Mouse (Mus musculus) bone marrow macrophage, adult 2 months (primary cell): ENCODE data around the gene Lipc. TPM values are rescaled to one million over a fixed set of nuclear protein-coding genes. Genes with fewer than 3 reads are reported as not detected.

Experiments used
- H3K27ac ChIP-seq: 2 replicates; pipeline ENCODE4 v1.5.1; 2012; ENCODE audit warnings: low read depth, low read length; ENCODE audit not compliant: insufficient read depth
- H3K4me1 ChIP-seq: 2 replicates; pipeline ENCODE4 v1.6.1; 2012; ENCODE audit warnings: low read length; ENCODE audit not compliant: control insufficient read depth, insufficient read depth
- H3K4me3 ChIP-seq: 2 replicates; pipeline ENCODE4 v1.5.1; 2012; ENCODE audit warnings: mild to moderate bottlenecking, low read length, moderate library complexity; ENCODE audit not compliant: insufficient read depth
- CTCF ChIP-seq: IDR thresholded peaks from 2 replicates; pipeline ENCODE4 v1.5.1; 2012; ENCODE audit warnings: low read depth, mild to moderate bottlenecking, low read length, moderate library complexity
- POLR2A ChIP-seq: IDR thresholded peaks from 2 replicates; pipeline ENCODE4 v1.6.1; 2012; ENCODE audit warnings: mild to moderate bottlenecking, low read depth, low read length, borderline replicate concordance
- polyA plus RNA-seq: library from polyadenylated mRNA; stranded (reverse); fragments of >200 nt; gene quantifications from 2 replicates; pipeline ENCODE4 v1.2.4, GENCODE M21; 2012; ENCODE audit not compliant: missing spikeins, insufficient read depth, insufficient read length

Gene Lipc
- polyA plus RNA-seq, 1 experiment: 0.32 TPM

- no peak for TF ChIP-seq POLR2A
- no peak for TF ChIP-seq CTCF
- no peak overlapping the region for H3K4me3 ChIP-seq
- no peak overlapping the region for H3K27ac ChIP-seq
- H3K4me1 ChIP-seq: peaks cover 12% of the 10 kb centered on the region
These were observed 17.3 kb downstream of the Lipc start for GRCm38 (mm10) chr9:70934587-70935295.

DNA sequence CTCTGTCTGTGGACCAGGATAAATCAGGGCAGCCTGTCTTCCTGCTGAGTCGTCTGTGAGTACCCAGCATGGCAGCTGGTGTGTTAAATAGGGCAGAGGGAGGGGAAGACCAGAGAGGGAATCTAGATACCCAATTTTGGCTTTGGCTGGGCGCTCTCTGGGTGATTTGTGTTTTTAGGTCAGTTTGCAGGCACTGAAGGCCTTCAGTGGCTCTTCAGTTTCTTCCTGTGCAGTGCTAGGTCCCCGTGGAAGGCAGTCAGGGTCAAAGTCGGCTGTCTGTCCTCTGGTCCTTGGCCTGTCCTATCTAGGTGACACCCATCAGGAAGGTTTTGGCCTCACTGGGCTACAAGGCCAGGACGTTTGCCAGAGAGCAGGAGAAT, 21.4 kb downstream of the Lipc start:
- Histone ChIP-seq H3K4me3 (no peak overlapping the region), H3K4me1 (no peaks in the 10 kb centered on the region), H3K27ac (no peak overlapping the region)
- no peak for TF ChIP-seq CTCF
- no peak for TF ChIP-seq POLR2A

- Histone ChIP-seq H3K4me3 (no peak overlapping the region), H3K4me1 (no peaks in the 10 kb centered on the region), H3K27ac (no peak overlapping the region)
- TF ChIP-seq CTCF (peak; percentile 35; the same call in 1 of the 2 replicates), POLR2A (no peak)
These were observed 22.0 kb downstream of the Lipc start for GRCm38 (mm10) chr9:70929840-70930640.

- Histone ChIP-seq H3K4me3 (no peak overlapping the region), H3K27ac (no peak overlapping the region), H3K4me1 (no peaks in the 10 kb centered on the region)
- no peak for TF ChIP-seq CTCF
These were observed 23.6 kb downstream of the Lipc start for GRCm38 (mm10) chr9:70928472-70928871.

- TF ChIP-seq CTCF: no peak
- TF ChIP-seq POLR2A: no peak
- Histone ChIP-seq H3K4me1 (no peaks in the 10 kb centered on the region), H3K4me3 (no peak overlapping the region), H3K27ac (no peak overlapping the region)
These were observed 24.3 kb downstream of the Lipc start for GRCm38 (mm10) chr9:70927701-70928100.

DNA sequence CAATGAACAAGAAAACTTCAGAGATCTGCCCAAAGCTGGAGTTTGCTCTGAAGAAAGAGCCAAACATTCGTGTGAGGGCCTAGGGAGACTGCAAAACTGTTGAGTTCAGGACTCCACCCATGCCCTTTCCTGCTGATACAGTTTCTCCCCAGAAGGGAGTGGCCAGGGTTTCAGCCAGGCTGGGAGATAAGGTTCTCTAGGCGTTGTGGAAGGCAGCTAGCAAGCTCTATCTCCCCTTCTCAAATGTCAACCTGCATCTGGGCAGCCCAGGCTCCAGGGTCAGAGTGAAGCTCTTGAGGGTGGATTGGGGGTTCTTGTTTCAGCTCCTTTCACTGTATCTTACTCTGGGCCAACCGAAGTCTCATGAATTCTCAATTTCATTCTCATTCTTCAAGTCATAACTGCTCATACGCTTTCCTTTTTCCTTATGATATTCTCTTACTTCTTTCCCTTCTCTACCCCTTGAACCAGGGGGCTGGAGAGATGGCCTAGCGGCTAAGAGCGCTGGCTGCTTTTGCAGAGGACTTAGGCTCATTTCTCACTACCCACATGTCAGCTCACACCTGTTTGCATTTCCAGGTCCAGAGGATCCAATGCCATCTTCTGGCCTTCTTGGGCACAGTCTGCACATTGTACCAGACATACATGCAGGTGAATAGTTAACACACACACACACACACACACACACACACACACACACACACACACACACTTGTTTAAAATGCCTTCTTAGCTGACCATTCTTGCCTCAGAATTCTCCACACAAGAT, 25.0 kb downstream of the Lipc start:
- no peak overlapping the region for H3K4me3 ChIP-seq
- TF ChIP-seq CTCF: no peak
- TF ChIP-seq POLR2A: no peak
- H3K27ac ChIP-seq: no peak overlapping the region
- H3K4me1 ChIP-seq: no peaks in the 10 kb centered on the region

- no peak overlapping the region for H3K27ac ChIP-seq
- H3K4me3 ChIP-seq: no peak overlapping the region
- TF ChIP-seq POLR2A: no peak
- no peak for TF ChIP-seq CTCF
- H3K4me1 ChIP-seq: no peaks in the 10 kb centered on the region
These were observed 26.8 kb downstream of the Lipc start for GRCm38 (mm10) chr9:70925225-70925624.

GRCm38 (mm10) chr9:70924763-70925162, 27.3 kb downstream of the Lipc start:
- no peak overlapping the region for H3K27ac ChIP-seq
- no peak overlapping the region for H3K4me3 ChIP-seq
- no peaks in the 10 kb centered on the region for H3K4me1 ChIP-seq
- TF ChIP-seq POLR2A: no peak
- no peak for TF ChIP-seq CTCF

DNA sequence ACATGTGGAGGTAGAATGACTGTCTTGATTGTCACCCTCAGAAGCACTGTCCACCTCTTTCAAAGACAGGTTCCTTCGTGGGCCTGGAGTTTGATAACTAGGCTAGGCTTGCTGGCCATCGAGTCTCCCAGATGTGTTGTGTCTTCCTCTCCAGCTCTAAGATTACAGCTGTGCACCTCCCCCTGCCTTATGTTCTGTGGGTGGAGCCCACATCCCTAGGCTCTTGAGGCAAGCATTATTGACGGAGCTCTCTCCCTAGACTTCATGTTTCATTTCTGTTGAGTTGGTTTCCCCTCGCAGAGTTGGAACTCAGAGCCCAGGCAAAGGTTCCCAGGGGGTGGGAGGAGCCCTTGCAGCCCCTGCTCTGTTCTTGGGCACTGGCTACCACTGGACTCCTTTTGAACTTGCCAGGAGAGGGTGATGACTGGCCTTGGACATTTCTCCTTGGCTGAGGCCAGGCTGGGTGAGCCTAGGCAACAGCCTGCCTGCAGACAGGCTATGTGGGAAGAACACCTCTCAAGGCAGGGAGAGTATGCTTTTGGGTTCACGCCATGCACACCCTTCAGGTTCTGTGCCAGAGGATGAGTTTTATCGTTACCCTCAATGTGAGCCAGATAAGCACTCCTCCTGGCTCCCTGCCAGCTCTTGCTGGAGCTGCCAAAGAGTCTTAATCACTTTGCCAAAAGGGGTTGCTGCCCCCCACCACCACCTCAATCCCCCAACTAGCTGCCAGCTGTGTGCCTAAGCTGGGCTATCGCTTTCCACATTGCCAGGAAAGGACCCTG, 30.1 kb downstream of the Lipc start:
- Histone ChIP-seq H3K4me3 (no peak overlapping the region), H3K4me1 (no peaks in the 10 kb centered on the region), H3K27ac (no peak overlapping the region)
- TF ChIP-seq CTCF: no peak
- no peak for TF ChIP-seq POLR2A
